Mouse (Mus musculus) lung, embryonic 14.5 days (tissue): Measurements from ENCODE around the gene Nol4l. TPM values are rescaled to one million over a fixed set of nuclear protein-coding genes. Genes with fewer than 3 reads are reported as not detected.
A peak's percentile ranks its signal among the peaks of the same experiment; 100 is the strongest.

ENCODE experiments used
- ATAC-seq: fragments of 200-750 bp; cut with Nextera tagmentation; 2 replicates; pipeline ENCODE4 v1.8.0; 2017; ENCODE audit warnings: mild to moderate bottlenecking, moderate TSS enrichment, moderate library complexity; ENCODE audit not compliant: insufficient read depth
- DNase-seq: peaks from one replicate; pipeline ENCODE4 v3.0.0-alpha.2; 2015
- H3K27ac ChIP-seq: fragments of 300-500 bp; sonication (generic); 2 replicates; pipeline ENCODE4 v1.5.1; 2014; ENCODE audit warnings: low read depth, mild to moderate bottlenecking, moderate library complexity
- H3K27me3 ChIP-seq: fragments of 300-500 bp; sonication (generic); 2 replicates; pipeline ENCODE4 v1.6.1; 2014; ENCODE audit warnings: low read length, control low read depth; ENCODE audit not compliant: insufficient read depth
- H3K36me3 ChIP-seq: fragments of 300-500 bp; sonication (generic); 2 replicates; pipeline ENCODE4 v1.6.1; 2014; ENCODE audit warnings: control low read depth; ENCODE audit not compliant: insufficient read depth
- H3K4me1 ChIP-seq: fragments of 300-500 bp; sonication (generic); 2 replicates; pipeline ENCODE4 v1.6.1; 2014; ENCODE audit warnings: antibody characterized with exemption, control low read depth; ENCODE audit not compliant: insufficient read depth
- H3K4me2 ChIP-seq: fragments of 300-500 bp; sonication (generic); 2 replicates; pipeline ENCODE4 v1.6.1; 2014; ENCODE audit warnings: mild to moderate bottlenecking
- H3K4me3 ChIP-seq: fragments of 300-500 bp; sonication (generic); 2 replicates; pipeline ENCODE4 v1.5.1; 2014; ENCODE audit warnings: low read depth, low read length
- H3K9ac ChIP-seq: fragments of 300-500 bp; sonication (generic); 2 replicates; pipeline ENCODE4 v1.6.1; 2014
- H3K9me3 ChIP-seq: fragments of 300-500 bp; sonication (generic); 2 replicates; pipeline ENCODE4 v1.6.1; 2016; ENCODE audit warnings: low read depth, low read length, control low read depth
- CTCF ChIP-seq: IDR thresholded peaks from 2 replicates; pipeline ENCODE4 v1.5.1; 2016; ENCODE audit warnings: antibody characterized with exemption, low read depth
- WGBS: fragments of 180-500 bp; shearing (Covaris S2); extraction: QIAGEN DNeasy Blood & Tissue Kit; methylation state at CpG from one replicate; pipeline ENCODE4 v1.1.7; 2014; 5-methylcytosine and 5-hydroxymethylcytosine counted together
- polyA plus RNA-seq: library from polyadenylated mRNA; unstranded; fragments of >200 nt; fragmentation: Nextera tagmentation; extraction: Ambion mirVana; gene quantifications from 2 replicates; pipeline ENCODE4 v1.2.1, GENCODE M21; 2014

The Nol4l gene
- polyA plus RNA-seq, 1 experiment from 2014 or later, result 13.9 TPM

GRCm38 (mm10) chr2:153523143-153523542, 6.6 kb downstream of the Nol4l start:
- TF ChIP-seq CTCF, result no peak
- DNase-seq, result no peak
- Histone ChIP-seq H3K27ac (no peak overlapping the region), H3K9ac (no peak overlapping the region), H3K4me1 (no peaks in the 10 kb centered on the region), H3K4me3 (no peak overlapping the region), H3K4me2 (no peak overlapping the region), H3K36me3 (no peaks in the 10 kb centered on the region), H3K27me3 (peaks cover 9% of the 10 kb centered on the region), H3K9me3 (no peaks in the 10 kb centered on the region)
- WGBS, result 53% methylated on average over 9 of the region's 9 CpGs
- no peak for ATAC-seq

GRCm38 (mm10) chr2:153522270-153522669, 7.5 kb downstream of the Nol4l start:
- Histone ChIP-seq H3K27ac (no peak overlapping the region), H3K9ac (no peak overlapping the region), H3K36me3 (no peaks in the 10 kb centered on the region), H3K4me2 (no peak overlapping the region), H3K4me1 (no peaks in the 10 kb centered on the region), H3K27me3 (peaks cover 5% of the 10 kb centered on the region), H3K4me3 (no peak overlapping the region), H3K9me3 (no peaks in the 10 kb centered on the region)
- WGBS, result 45% methylated on average over 4 of the region's 4 CpGs
- no peak for TF ChIP-seq CTCF
- ATAC-seq, result no peak
- no peak for DNase-seq

DNA sequence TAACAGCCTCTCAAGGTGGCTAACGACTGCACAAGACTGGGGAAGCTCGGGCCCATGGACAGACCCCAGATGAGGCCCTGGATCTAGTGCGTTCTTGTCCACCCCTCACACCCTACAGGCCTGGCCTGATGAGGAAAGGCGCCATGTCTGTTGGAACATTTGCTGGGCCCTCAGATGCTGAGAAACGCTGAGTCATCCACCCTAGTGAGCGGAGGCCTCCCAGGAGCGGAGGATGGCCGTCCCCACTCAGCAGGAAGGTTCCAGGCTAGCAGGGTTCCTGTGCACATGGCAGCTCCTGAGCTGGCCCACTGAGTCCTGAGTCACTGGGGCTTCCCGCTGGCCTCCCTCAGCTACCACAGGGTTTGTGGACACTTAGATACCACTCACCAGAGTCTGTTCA, 9.7 kb downstream of the Nol4l start:
- Histone ChIP-seq H3K36me3 (no peaks in the 10 kb centered on the region), H3K4me1 (no peaks in the 10 kb centered on the region), H3K4me3 (no peak overlapping the region), H3K4me2 (no peak overlapping the region), H3K9me3 (no peaks in the 10 kb centered on the region), H3K9ac (no peak overlapping the region), H3K27ac (no peak overlapping the region), H3K27me3 (no peaks in the 10 kb centered on the region)
- TF ChIP-seq CTCF, result no peak
- 74% methylated on average over 9 of the region's 9 CpGs for WGBS
- DNase-seq (no peak), ATAC-seq (no peak)

GRCm38 (mm10) chr2:153516961-153517360, 12.8 kb downstream of the Nol4l start:
- no peak overlapping the region for H3K4me3 ChIP-seq
- 34% methylated on average over 4 of the region's 4 CpGs for WGBS

DNA sequence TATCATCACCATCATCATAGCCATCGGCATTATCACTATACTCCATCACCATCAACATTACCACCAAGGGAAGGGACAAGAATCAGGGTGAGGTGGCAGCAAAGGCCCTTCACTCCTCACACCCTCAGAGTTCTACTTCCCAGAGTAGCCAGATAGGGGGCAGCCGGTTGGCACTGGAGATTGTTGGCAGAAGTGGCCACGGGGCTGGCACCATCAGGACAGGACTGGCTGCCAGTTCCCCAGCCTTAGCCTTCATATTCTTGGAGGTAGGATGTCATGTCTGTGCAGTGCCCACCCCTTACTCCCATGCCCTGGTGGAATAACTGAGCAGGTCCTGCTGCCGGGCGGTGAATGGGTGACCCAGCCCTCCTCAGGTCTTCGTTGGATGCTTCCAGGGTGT, 14.2 kb downstream of the Nol4l start:
- Histone ChIP-seq H3K9me3 (no peaks in the 10 kb centered on the region), H3K4me3 (no peak overlapping the region), H3K4me2 (no peak overlapping the region), H3K27me3 (no peaks in the 10 kb centered on the region), H3K36me3 (no peaks in the 10 kb centered on the region), H3K27ac (no peak overlapping the region), H3K9ac (no peak overlapping the region), H3K4me1 (no peaks in the 10 kb centered on the region)
- no peak for TF ChIP-seq CTCF
- DNase-seq (no peak), ATAC-seq (no peak)
- WGBS, result 85% methylated on average over 6 of the region's 6 CpGs

More at GRCm38 (mm10) chr2:153516961-153517360, 12.8 kb downstream of the Nol4l start:
- no peak for DNase-seq
- Histone ChIP-seq H3K9ac (no peak overlapping the region), H3K4me1 (no peaks in the 10 kb centered on the region), H3K27ac (no peak overlapping the region), H3K9me3 (no peaks in the 10 kb centered on the region), H3K36me3 (no peaks in the 10 kb centered on the region), H3K4me2 (no peak overlapping the region), H3K27me3 (no peaks in the 10 kb centered on the region)
- no peak for ATAC-seq
- peak; percentile 47; the same call in 1 of the 2 replicates for TF ChIP-seq CTCF

DNA sequence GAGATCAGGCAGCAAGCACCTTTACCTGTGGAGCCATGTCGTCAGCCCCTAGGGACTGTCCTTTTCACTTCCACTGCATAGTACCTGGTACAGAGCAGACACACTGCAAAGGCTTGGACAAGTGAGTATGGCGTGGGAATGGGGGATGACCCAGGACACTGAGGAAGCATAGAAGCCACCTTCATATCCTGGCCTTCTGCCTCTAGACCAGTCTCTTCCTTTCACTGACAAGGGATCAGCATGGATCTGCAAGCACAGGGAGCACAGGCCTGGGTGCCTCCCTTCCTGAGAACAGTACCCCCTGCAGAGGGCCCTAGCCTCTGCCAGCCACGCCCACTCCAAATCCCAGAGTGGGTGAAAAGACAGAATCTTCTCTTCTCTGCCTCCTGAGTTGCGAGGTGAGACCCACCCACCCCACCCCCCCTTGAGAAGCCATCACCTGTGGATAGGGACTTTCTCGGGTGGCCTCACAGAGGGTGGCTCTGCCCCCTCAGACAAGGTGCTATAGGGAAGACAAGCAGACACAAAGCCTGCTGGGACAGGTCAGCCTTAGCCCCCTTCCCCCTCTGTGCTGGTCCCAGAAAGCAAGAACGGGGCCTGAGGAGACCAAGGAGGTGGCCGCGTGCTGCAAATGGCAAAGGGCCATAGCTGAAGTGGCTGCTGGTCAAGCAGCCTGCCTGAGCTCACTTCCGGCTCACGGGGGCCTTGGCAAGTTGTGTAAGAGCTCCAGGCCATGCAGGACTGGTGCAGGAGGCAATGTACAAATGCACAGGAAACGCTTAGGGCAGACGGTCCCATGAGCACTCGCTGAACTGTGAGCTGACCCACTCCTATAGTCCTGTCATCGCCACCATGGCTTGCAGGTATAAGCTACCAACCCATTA, 15.0 kb downstream of the Nol4l start:
- ATAC-seq (no peak), DNase-seq (no peak)
- H3K4me1 ChIP-seq, result no peaks in the 10 kb centered on the region
- H3K27ac ChIP-seq, result no peak overlapping the region
- no peaks in the 10 kb centered on the region for H3K36me3 ChIP-seq
- WGBS, result 71% methylated on average over 14 of the region's 14 CpGs
- H3K4me2 ChIP-seq, result no peak overlapping the region
- no peaks in the 10 kb centered on the region for H3K27me3 ChIP-seq
- H3K4me3 ChIP-seq, result no peak overlapping the region
- no peak overlapping the region for H3K9ac ChIP-seq
- TF ChIP-seq CTCF, result no peak
- no peaks in the 10 kb centered on the region for H3K9me3 ChIP-seq

DNA sequence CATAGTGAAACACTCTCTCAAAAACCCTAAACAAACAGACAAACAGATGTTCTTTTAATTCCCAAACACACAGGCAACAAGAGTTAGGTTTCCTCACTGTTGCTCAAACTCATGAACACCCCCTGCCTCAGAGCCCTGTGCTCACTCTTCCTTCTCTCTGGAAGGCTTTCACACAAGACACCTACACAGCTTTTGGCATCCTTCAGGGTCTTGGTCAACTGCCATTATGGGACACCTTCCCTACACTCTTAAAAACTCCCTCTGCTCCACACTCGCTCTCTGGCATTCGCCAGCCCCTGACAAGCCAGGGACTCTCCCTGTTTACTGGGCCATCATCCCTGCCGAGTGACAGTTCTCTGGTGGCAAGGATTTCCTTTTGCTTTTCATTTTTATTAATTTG, 15.8 kb downstream of the Nol4l start:
- peaks cover 4% of the 10 kb centered on the region; the same call in 1 of the 2 replicates for H3K4me1 ChIP-seq
- no peak overlapping the region for H3K9ac ChIP-seq
- no peak for TF ChIP-seq CTCF
- no peak overlapping the region for H3K4me2 ChIP-seq
- H3K27ac ChIP-seq, result no peak overlapping the region
- no peaks in the 10 kb centered on the region for H3K9me3 ChIP-seq
- ATAC-seq (no peak), DNase-seq (no peak)
- H3K36me3 ChIP-seq, result no peaks in the 10 kb centered on the region
- no peaks in the 10 kb centered on the region for H3K27me3 ChIP-seq
- 85% methylated on average over 3 of the region's 3 CpGs for WGBS
- H3K4me3 ChIP-seq, result no peak overlapping the region
